Mouse (Mus musculus): ENCODE results near the gene Insl3.
"Not testable (repeated sequence)": the region's sequence is repeated elsewhere in the genome, so short reads cannot be mapped to it uniquely, and the experiment has no call there.

The Insl3 gene

DNA sequence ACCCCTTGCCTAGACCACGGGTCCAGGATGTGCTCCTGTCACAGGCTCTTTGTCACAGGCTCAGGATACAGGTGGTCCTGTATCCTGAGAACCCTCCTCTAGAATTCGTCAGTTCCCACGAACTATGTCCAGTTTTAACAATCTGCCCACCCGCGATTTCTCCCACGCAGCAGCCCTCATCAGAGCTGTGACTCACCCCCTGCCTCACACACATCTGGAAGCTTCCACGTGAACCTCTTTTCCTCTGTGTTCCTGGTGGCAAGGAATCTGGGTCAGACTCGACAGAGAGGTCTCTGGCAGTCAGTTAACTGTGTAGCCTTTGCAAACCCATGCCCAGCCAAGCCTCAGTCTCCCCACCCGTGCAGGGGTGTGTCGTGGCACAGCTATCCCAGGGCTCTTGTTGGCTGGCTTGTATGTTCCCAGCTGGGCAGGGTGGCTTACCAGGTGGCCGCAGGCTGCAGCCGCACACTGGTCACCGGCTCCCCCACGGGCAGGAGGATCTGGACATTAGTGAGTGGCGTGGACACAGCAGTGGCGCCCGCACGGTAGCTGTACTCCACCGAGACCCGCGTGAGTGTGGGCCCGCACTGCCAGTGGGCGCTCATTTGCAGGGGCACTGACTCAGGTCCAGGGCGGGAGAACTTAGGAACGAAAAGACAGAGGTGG is 20.3 kb downstream of the Insl3 start:
- DNase-seq (ENCODE audit: low spot score in 2 of 2): no peak

DNA sequence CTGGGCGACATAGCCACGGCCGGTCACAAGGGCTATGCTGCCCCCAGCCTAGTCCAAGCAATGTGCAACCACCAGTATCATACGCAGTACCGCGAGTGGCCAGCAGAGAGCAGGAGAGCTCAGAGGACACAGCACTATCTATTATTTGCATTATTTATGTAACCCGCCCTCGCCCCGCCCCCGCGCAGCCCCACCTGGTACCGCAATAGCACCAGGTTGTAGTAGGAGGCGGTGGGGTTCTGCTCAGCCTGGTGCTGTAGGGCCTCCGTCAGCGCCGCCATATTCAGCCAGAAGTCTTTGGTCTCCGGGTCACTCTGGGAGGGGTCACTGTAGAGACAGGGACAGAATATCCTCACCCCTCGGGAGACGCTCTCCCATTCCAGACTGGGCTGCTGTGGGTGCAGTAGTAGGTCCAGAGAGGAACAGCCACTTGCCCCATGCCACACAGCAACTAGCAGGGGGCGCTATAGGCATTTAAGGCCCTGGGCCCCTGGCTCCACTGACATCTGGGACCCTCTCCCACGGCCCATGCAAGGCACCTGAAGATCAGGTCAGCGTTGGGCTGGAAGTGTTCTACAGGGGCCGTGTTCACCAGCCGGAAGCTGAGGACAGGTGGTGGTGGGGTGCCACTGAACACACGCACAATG is 20.9 kb downstream of the Insl3 start:
- DNase-seq (ENCODE audit: low spot score in 2 of 2): peak; percentile 66 to 84

DNA sequence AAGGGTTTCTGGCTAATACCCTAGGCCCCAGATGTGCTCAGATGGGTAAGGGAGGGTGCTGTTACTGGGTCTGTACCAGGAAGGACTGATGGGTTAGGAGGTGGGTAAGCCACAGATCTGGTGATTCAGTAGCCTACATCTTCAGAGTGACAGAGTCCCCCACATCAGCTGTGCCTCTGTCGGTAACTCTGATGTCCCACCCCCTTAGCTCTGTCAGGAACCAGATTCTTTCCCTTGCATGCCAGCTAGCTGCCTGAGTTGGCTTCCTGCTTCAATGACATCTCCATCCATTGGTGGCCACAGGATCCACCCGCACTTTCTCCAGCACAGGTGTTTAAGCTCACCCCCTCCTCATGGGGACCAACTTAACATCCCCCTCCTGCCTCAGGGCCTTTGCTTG is 22.6 kb downstream of the Insl3 start:
- peak in 1 of 2 experiments; percentile 8 for DNase-seq (ENCODE audit: low spot score in 2 of 2)

DNA sequence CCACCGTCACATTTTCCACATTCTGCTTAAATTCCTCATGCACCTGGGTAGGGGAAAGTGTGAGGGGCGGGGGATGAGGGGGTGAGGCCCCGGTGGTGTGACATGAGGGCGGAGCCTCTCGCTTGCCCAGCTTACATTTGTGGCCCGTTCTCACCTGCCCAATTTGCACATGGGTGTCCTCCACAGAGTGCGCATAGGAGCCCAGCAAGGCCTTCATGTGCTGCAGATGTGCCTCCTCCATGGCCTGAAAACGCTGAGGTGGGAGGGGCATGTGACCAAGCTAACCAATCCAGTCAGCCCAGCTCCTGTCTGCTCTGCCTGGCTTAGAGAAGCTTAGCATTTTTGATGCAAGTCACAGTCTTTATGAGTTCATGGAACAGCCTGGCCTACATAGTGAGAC is 26.5 kb downstream of the Insl3 start:
- no peak for DNase-seq (ENCODE audit: low spot score in 2 of 2)

DNA sequence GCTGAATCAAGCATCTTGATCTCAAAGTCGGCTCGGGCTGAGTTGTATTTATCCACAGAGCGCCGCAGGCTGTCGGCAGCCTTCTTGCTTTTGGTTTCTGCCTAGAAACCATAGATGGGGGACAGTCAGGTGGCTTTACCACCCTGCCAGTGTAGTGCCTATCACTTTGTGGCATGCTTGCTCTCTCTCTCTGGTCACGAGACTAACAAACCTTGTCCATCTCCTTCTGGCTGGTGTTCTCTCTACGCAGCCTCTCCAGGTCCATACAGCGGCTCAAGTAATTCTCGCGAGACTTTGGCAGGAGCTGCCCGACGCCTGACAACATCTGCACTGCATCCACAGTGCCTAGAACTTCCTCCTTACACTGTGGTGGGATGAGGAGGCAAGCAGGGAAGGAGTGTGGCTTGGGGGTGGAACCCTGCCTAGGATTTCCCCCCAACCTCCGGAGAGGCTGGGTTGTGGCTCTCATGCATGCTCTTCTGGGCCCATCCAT is 27.6 kb downstream of the Insl3 start:
- DNase-seq (ENCODE audit: low spot score in 2 of 2): no peak

DNA sequence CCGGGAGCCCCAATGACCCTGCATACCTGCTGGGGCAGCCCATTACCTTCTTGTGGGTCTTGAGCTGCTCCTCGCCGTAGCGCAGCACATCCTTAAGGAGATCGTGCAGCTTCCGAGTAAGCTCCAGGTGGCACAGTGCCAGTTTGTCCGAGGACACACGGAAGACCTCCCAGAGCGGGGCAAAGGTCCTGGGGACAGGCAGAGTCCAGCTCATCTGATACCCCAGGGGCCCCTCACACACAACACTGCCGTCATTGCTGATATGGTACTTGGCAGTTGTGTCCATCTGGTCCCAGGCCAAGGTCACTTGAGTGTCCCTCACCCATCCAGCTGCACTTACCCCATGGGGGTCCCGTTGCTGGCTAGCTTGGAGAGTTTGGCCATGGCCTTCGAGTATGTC is 28.1 kb downstream of the Insl3 start:
- no peak for DNase-seq (ENCODE audit: low spot score in 2 of 2)

DNA sequence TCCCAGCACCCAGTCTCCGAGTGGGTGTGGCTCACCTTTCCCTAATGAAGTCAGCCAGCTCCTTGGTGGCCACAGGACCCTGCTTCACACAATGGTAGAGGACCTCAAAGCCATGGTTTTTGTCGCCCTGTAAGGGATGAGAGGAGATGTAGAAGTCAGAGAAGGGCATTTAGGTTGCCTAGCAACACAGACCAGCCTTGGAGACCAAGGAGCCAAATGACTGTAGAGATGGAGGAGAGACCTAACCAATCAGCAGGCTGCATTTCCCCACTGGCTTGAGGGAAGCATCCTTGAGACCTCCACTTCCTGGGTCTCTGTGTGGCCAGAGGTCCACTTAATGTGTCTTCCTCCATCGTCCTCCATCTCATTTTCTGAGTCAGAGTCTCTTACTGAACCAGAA is 29.2 kb downstream of the Insl3 start:
- DNase-seq (ENCODE audit: low spot score in 2 of 2): no peak

DNA sequence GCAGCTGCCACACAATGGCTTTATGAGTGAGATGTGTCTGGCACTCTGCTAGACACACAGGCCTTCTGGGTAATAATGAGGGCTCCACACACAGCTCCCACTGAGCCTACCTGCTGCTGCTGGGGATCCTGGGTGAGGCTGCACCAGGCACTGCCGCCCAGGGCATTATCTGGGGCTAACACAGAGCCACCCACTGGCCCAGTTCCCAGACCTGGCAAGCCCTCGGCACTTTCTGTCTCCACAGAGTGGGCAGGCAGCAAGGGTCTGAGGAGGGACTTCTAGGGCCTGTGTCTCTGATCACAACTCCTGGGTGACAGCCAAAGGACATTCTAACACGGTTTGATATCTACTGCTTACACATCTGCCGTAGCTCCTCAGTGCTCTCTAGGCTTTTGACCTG is 30.2 kb downstream of the Insl3 start:
- no peak for DNase-seq (ENCODE audit: low spot score in 2 of 2)

DNA sequence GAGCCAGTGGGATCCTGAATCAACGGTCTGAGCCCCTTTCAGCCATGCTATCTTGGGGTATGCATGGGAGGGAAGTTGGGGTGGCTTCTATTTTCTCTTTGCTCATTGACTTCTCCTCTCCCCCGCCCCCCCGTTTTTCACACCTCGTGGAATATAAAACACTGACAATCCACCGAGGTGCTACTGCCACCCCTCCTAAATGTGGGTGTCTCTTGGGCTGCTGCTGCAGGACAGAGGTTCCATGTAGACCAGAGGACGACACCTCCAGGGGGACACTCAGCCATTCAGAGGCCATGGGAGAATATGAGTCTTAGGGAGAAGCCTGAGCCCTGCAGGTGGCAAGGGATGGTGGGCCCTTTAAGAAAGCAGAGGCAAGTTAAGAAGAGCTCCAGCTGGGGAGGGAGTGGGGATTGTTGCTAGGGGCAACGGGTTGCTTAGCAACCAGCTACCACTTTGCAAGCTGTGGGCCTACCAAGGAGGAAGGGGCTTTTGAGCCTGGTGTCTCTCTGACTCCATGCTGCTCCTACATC is 31.0 kb downstream of the Insl3 start:
- peak; percentile 77 to 81 for DNase-seq (ENCODE audit: low spot score in 2 of 2)

DNA sequence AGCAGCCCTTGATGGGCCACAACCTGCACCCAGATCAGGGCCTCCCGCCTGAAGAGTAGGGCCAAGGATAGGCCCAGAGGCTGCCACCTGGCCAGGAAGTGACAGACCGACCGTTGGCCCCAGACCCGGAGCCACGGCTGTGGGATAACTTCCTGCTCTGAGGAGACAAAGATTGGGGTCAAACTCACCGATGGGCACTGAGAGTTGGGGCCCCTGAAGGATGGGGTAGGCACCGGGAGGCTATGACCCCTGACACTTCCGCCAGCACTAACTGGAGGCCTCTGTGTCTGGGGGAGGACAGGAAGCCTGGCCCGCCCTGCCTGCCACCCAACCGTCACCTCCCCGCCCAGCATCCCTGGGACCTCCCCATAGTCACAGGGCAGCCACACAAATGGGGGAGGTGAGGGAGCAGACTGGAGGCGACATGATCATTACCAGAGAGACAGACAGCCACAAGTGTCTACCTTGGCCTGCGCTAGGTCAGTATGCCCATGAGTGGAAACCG is 34.1 kb downstream of the Insl3 start:
- no peak for DNase-seq (ENCODE audit: low spot score in 2 of 2)

DNA sequence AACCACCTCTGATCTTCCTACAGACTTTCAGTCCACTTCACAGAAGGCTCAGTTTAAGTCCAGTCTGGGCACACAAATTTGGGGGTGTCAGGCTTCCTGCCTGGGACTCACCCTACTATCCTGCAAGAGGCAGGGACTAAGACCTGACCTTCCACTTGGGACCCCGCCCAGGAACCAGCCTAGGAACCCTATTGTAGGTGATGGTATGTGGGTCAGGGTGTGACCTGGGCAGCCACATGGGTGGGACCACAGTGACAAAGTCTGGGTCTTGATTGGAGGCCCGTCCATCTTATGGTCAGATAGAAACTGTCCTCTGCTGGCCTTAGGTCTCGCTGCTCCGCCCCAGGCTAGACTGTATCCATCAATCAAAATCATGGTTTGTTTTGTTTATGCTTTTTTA is 35.4 kb downstream of the Insl3 start:
- no peak for DNase-seq (ENCODE audit: low spot score in 2 of 2)

DNA sequence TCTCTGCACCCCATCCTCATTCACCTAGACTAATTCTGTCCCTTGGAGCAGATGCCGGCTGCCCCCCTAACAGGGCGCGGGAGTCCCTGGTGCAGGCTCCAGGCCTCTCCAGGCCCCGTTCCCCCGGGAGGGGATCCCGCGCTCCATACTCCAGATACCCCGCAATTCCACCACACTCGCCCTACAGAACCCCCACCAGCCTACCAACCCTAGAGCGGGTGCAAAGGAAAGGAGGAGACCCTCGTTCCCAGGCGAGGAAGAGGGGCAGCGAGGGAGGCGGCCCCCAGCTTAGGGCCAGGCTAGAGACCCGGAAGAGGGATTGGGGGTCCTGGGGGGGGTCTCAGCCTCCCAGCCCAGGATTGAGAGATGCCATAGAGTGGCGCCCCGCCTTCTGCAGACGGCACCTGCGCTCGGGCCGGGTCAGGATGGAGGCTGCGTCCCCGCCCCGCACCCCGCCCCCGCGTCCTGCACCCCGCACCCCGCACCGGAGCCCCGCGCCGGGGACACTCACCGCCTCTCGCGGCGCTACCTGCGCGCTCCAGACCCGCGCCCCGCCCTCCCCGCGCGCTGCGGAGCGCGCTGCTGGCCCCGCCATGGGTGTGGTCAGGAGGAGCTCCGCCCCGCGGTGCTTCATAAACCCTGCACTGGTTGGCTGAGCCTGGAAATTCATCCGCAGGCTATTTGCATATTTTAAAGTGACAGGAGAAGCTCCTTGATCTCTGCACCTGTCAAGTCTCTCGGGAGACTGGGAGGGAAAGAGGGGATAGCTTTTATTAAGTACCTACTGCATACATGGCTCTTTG is 36.3 kb downstream of the Insl3 start, which contains the start of gene Fcho1:
Gene Fcho1 (minus strand): TSS at position 595 of the 803 bp plus-strand sequence.
- peak; percentile 76 to 79 for DNase-seq (ENCODE audit: low spot score in 2 of 2)

DNA sequence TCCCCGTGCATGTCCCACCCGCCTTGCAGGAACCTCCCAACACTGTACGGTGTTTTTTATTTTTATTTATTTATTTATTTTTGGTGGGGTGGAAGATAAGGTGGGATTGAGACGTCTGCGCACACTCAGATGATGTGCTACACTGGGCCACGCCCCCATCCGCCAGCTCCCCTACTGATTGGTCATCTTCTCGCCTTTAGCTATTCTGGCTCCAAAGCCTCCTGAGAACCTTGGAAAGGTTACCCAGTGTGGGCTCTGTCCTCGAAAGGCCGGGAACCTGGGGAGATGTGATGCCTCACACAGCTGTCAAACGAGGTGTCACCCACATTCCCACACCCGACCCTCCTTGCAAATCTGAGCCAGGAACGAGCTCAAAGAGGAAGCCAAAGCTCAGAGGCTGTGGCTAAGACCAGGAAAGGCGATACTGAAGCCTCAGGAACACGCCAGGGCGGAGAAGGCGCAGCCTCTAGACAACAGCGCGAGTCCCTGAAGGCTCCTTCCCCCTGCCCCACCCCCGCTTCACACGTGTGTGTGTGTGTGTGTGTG is 39.3 kb downstream of the Insl3 start:
- DNase-seq (ENCODE audit: low spot score in 2 of 2): no peak

DNA sequence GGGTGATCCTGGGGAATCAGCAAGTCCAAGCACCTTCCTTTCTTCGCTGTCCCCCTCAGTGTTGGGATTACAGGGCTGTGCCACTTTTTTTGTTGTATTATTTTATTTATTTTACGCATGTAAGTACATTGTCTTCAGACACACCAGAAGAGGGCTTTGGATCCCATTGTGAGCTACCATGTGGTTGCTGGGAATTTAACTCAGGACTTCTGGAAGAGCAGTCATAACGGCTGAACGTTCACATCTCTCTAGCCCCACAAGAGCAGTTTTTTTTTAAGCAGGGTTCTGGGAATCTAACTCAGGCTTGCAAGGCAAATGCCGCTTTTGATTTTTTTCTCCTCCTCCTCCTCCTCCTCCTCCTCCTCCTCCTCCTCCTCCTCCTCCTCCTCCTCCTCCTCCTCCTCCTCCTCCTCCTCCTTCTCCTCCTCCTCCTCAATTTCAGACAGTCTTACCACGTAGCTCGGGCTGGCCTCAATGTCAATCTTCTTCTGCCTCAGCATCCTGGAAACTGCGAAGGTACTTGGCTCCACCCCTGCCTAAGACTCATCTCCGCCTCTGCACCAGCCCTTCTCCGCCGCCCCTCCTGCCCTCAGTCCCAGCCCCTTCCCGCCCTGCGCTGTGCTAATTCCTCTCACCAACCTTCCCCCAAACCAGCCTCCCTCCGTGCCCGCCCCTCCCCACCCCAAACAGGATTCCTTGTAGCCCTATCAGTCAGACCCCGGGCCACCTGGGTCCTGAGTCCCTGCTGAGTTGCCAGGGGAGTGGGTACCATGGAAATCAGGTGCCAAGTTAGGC is 40.0 kb downstream of the Insl3 start:
- no peak for DNase-seq (ENCODE audit: low spot score in 2 of 2)

DNA sequence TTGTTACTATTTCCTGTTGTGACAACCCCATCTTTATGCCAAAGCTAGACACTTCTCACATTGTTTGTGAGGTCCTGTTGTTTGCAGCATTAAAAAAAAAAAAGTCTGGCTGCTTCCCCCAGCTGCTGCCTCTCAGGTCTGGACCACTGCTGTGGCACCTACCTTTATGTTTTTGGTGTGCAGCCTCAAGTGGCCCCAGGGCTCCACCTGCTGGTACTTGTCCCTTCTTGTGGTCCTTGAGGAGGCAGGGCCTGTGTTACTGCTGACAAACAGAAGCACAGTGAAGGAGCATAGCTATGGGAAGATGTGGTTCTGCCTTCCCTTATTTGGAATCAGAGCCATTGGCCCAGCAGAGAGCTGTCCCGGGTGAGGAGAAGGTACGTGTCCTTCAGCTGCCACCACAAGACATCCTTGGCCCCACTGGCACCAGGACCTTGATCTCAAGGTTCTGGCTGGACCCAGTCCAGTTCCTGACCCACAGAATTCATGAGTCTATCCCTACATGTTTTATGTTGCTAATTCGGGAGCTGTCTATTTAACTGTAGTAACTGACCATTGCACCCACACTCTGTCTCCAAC is 42.7 kb downstream of the Insl3 start:
- no peak for DNase-seq (ENCODE audit: low spot score in 2 of 2)

DNA sequence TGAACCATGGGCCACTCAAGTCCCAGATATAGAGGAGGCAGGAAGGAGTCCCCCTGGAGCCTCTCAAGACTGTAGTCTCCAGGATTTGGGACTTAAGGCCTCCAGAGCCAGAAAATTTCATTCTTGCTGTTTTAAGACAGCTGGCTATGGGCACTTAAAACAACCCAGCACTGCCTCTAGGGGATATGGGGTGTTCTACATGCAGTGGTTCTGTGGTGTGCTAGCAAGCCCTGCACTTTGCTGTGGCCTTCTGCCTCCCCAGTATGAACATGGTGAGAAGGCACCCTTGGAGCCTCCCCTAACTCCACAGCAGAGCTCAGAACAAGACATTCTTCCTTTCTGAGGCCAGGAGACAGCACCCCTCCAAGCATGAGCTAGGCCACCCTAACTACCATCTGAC is 49.3 kb downstream of the Insl3 start:
- not testable (repeated sequence) for DNase-seq (ENCODE audit: low spot score in 2 of 2)
